Mouse (Mus musculus): Measurements from ENCODE around the gene Aadacl3. TPM values are rescaled to one million over a fixed set of nuclear protein-coding genes. Genes with fewer than 3 reads are reported as not detected.

Gene Aadacl3
- not detected for total RNA-seq (2021)
- long read RNA-seq, experiment 1: 0 reads
- long read RNA-seq, experiment 2: 0 reads

DNA sequence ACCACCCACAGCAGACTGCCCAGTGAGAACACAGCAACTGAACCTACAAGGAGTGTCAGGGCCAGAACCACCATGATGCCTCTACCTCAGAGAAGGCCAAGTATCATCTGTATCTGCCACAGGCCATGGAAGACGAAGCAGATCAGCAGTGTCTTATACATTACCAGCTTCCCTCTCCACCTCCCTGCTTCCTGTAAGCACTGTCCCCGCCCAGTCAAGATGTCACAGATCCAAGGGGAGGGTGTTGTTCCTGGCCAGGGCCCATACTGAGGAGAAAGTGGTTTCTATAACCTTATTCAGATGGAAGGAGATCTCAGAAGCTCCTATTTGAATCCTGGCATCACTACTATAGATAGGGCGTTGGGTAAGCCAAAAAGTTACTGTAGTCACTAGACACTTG, at the start of gene Aadacl3:
Aadacl3 (minus strand) TSS at position 101 of the 400 bp plus-strand sequence.
- TF ChIP-seq CTCF (IDR thresholded peaks at IDR 0.05): no peak
- H3K4me3 ChIP-seq: no peak within 1 kb of the TSS
- no peak for DNase-seq
- intact Hi-C loops (cut with DNase I): no loop called here
- no peak within 1 kb of the TSS for H3K27ac ChIP-seq

DNA sequence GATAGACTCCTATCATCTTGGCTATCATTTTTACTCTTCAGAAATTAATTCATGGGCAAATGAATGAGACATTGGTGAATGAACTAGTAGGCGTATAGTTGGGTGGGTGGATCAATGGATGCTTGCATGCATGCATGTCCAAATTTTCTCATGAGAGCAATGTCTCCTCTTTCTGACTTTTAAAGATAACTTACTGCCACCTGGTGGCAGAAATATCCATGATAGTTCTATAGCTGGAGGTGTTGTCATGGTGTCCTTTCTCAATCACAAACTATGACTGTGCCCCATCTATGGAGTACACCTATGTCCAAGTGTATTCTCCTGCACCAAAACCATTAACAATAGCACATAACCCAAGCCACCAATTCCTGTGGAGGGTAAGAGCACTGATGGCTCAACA, 43.0 kb upstream of the Aadacl3 start:
- intact Hi-C loops (cut with DNase I): no loop called here
- no peak for TF ChIP-seq CTCF (IDR thresholded peaks at IDR 0.05)
- Histone ChIP-seq H3K4me3 (no peak overlapping the region), H3K27ac (no peak overlapping the region)
- no peak for DNase-seq

DNA sequence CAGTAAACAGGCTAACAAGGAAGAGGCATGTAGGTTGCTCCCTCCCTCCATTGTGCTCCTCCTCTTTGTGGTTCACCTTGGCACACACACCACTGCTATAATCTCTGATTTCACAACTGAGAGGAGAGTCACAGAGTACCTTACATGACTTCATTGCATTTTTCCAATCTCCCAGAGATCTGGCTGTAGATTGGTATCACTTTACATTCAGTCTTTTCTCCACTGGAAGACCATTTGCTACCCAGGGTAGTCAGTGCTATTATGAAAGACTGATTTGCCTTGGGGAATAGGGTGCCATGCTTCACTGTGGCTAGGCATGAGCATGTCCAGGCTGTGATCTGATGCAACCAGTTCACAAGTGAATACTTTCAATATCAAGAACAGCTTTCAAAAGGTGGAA, 29.8 kb upstream of the Aadacl3 start:
- TF ChIP-seq CTCF (IDR thresholded peaks at IDR 0.05): no peak
- no peak overlapping the region for H3K4me3 ChIP-seq
- H3K27ac ChIP-seq: no peak overlapping the region
- no peak for DNase-seq
- intact Hi-C loops (cut with DNase I): no loop called here

DNA sequence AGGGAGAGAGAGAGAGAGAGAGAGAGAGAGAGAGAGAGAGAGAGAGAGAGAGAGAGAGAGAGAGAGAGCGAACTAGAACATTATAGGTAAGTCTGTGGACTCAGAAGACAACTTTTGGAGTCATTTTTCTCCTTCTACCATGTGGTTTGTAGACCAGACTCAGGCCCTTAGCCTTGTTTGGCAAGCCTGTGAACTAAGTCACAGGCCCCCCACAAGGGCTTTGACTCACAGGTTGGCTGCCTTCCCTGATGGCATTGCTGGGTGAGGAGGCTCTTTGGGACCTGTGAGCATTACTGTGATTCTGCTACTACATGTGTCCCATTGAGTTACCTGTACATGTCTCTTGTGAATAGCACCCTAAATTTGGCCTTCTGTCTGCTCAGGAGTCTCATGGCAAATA, 4.5 kb upstream of the Aadacl3 start:
- DNase-seq: no peak
- intact Hi-C loops (cut with DNase I): no loop called here
- no peak overlapping the region for H3K27ac ChIP-seq
- TF ChIP-seq CTCF (IDR thresholded peaks at IDR 0.05): no peak
- no peak overlapping the region for H3K4me3 ChIP-seq

DNA sequence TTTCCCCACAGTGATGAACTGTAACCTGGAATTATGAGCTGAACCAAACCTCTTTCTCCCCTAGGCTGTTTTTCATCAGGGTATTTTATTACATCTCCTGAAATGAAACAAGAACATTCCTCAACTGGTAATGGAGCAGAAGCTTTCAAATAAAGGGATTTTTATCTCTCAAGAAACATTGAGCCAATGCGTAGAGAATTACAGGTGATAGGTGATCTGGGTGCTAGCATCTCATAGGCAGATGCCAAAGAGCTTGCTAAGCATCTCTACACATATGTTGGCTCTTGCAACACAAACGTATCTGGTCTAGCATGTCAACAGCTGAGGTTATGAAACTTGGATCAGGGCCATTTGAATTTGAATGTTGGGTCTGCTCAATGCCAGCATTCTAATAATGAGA, 1.6 kb upstream of the Aadacl3 start:
- DNase-seq: no peak
- Histone ChIP-seq H3K27ac (no peak overlapping the region), H3K4me3 (no peak overlapping the region)
- intact Hi-C loops (cut with DNase I): no loop called here
- no peak for TF ChIP-seq CTCF (IDR thresholded peaks at IDR 0.05)

DNA sequence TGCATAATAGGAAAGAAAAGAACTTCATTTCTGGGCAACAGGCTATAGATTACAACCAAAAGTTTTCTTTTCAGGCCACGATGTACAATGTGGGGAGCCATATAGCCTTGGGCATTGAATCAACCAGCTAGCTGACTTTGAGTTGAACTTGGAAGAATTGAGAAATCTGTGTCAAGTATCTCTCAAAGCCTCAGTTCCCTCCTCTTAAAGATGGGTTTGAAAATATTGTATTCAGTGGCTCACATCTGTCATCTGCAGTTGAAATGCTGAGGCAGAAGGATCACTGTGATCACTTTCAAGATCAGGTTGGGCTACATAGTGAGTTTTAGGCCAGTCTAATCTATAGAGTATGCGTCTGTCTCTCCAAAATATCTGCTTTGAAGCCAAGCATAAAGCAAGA, 10.3 kb downstream of the Aadacl3 start, which contains the start of gene Gm9944:
Gm9944 (minus strand) TSS at position 101 of the 400 bp plus-strand sequence.
- Histone ChIP-seq H3K4me3 (no peak within 1 kb of the TSS), H3K27ac (no peak within 1 kb of the TSS)
- intact Hi-C loops (cut with DNase I): no loop called here
- DNase-seq: no peak
- TF ChIP-seq CTCF (IDR thresholded peaks at IDR 0.05): no peak

DNA sequence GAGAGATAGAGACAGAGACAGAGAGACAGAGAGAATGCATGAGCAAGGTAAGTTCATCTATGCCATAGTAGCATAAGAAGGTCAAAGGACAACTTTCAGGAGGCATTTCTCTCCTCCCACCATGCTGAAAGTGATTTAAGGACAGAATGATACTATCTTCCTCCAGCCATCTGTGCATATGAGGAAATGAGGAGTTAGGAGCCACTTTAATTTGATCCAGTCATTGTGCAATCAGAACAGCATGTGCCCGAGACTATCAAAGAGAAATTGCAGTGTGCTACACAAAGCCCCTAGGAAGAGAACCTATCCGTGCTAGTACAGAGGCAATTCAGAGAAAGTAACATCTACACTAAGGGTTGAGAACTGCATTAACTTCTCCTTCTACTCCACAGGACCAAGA, 15.0 kb downstream of the Aadacl3 start:
- H3K4me3 ChIP-seq: no peak overlapping the region
- DNase-seq: no peak
- no peak for TF ChIP-seq CTCF (IDR thresholded peaks at IDR 0.05)
- intact Hi-C loops (cut with DNase I): no loop called here
- H3K27ac ChIP-seq: no peak overlapping the region

DNA sequence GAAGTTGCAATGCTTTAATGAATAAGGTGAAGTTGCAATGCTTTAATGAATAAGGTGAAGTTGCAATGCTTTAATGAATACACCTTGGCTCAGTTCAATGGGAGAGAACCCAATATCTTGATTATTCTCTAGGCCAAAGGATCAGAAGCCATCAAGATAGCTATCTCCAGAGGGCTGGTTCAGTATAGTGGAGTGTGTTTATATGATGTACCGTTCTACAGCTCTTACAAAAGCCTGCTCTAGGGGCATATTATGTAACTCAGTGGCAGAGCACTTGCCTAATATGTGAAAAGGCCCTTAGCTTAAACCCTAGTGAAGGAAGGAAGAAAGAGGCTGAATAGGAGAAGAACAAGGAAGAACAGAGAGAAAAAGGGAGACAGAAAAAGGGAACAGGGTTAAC, 22.0 kb downstream of the Aadacl3 start:
- Histone ChIP-seq H3K27ac (no peak overlapping the region), H3K4me3 (no peak overlapping the region)
- no peak for DNase-seq
- intact Hi-C loops (cut with DNase I): no loop called here
- no peak for TF ChIP-seq CTCF (IDR thresholded peaks at IDR 0.05)

DNA sequence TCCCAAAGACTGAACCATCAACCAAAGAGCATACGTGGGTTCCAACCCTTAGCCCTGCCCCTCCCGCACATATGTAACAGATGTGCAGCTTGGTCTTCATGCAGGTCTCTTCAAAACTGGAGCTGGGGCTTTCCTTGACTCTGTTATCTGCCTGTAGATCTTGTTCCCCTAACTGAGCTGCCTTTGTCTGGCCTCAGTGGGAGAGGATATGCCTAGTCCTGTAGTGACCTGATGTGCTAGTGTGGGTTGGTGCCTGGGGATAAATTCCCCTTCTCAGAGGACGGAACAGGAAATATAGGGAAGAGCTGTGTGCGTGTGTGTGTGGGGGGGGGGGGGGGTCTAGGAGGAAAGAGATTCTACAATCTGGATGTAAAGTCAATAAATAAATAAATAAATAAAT, 22.5 kb downstream of the Aadacl3 start:
- no peak for TF ChIP-seq CTCF (IDR thresholded peaks at IDR 0.05)
- Histone ChIP-seq H3K4me3 (no peak overlapping the region), H3K27ac (no peak overlapping the region)
- no peak for DNase-seq
- intact Hi-C loops (cut with DNase I): no loop called here

DNA sequence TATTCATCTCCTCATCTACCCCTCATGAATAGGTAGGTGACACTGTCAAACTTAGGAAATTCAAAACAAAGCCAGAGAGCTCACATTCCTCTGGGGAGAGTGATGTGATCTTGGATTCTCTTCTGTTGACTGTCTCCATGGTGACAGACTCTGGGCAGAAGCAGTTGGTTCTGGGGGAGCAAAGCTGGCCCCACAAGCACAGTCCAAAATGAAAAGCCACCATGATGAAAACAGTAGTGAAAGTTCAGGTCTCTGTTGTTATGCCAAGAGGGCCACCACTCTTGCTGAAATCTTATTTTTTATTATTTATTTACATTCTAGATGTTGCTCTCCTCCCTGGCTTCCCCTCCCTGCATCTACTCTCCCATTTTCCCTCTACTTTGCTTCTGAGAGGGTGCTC, 24.9 kb downstream of the Aadacl3 start, which contains the start of gene 1700012P22Rik:
1700012P22Rik (minus strand) TSS at position 101 of the 400 bp plus-strand sequence.
- no peak for DNase-seq
- H3K4me3 ChIP-seq: no peak within 1 kb of the TSS
- intact Hi-C loops (cut with DNase I): no loop called here
- H3K27ac ChIP-seq: no peak within 1 kb of the TSS
- TF ChIP-seq CTCF (IDR thresholded peaks at IDR 0.05): no peak

DNA sequence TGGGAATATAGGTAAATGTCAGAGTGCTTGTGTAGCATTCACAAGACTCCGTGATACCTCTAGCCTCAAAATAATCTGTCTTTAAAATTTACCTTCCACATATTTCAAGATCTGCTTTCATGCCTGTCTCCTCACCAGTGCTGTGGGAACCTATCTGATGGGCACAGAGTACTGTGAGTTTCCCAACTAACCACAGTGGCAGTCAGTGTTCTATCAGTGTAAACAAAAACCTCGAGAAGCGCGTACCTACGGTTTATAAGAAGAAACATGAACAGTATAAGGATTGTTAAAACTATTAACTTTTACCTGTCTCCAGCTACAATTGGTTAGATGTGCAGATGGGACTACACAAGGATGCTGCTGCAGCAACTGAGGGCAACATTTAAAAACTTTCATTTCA, 30.3 kb downstream of the Aadacl3 start:
- intact Hi-C loops (cut with DNase I): no loop called here
- Histone ChIP-seq H3K4me3 (no peak overlapping the region), H3K27ac (no peak overlapping the region)
- DNase-seq: no peak
- TF ChIP-seq CTCF (IDR thresholded peaks at IDR 0.05): no peak

DNA sequence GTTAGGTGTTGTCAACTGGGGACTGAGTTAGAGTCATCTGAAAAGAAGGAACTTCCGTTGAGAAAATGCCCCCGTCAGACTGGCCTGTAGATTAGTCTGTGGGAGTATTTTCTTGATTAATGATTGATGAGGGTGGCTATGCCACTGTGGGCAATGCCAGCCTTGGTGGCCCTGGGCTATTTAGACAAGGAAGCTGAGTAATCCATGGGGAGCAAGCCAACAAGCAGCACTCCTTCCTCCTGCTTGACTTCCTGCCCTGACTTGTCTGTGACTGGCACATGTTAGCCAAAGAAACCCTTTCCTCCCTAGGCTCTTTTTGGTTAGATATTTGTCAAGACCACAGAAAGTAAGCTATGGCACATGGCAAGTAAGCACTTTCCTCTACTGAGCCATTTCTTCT, 32.8 kb downstream of the Aadacl3 start:
- no peak for DNase-seq
- Histone ChIP-seq H3K4me3 (no peak overlapping the region), H3K27ac (no peak overlapping the region)
- intact Hi-C loops (cut with DNase I): no loop called here
- no peak for TF ChIP-seq CTCF (IDR thresholded peaks at IDR 0.05)

DNA sequence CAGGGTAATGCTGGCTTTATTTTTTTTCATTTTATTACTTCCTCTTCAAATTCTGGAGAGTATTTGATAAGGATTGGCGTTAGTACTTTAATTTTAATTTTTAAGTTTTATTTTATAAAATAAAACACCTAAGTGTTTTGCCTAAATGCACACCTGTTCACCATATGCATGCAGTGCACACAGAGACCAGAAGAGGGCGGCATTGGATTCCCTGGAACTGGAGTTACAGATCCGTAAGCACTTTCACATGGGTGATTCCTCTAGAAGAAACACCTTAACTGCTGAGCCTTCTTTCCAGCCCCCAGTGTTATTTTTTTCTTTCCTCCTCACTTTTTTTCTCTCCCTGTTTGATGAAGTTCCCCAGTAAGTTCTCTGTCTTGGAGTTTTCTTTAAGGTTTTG, 34.7 kb downstream of the Aadacl3 start:
- Histone ChIP-seq H3K27ac (no peak overlapping the region), H3K4me3 (no peak overlapping the region)
- TF ChIP-seq CTCF (IDR thresholded peaks at IDR 0.05): peak; percentile 43
- intact Hi-C loops (cut with DNase I): no loop called here
- no peak for DNase-seq

DNA sequence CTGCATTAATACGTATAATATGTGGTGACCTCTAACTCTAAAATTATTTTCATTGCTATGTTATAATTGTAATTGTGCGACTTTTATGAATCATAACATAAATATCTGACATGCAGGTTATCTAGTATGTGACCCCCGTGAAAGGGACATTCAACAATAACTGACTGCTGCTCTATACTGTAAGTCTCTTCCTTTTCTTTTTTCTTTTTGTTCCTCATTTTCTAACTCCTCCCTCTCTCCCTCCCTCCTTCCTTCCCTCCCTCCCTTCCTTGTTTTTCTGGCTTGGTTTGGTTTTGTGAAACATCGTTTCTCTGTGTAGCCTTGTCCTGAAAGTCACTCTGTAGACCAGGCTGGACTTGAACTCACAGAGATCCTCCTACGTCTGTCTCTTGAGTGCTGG, 39.0 kb downstream of the Aadacl3 start:
- H3K4me3 ChIP-seq: no peak overlapping the region
- no peak for TF ChIP-seq CTCF (IDR thresholded peaks at IDR 0.05)
- no peak for DNase-seq
- H3K27ac ChIP-seq: no peak overlapping the region
- intact Hi-C loops (cut with DNase I): no loop called here

DNA sequence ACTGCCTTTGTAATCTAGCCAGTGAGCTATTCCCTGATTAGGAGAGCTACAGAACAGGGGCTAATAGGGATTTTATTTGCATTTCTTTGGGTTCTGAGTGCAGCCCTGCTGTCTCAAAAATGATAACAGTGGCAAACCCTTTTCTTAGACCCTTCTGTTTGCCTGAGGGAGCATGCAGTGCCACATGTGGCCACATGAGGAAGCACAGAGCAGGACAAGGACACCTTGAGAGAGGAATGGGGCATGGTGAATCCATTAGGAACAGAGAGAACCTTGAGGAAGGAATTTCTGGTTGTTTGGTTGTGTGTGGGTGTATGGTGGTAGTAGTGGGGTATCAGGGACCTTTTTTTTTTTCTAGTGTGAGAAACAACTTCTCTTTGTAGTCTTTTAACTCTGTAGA, 42.9 kb downstream of the Aadacl3 start:
- H3K27ac ChIP-seq: no peak overlapping the region
- intact Hi-C loops (cut with DNase I): no loop called here
- no peak overlapping the region for H3K4me3 ChIP-seq
- no peak for DNase-seq
- TF ChIP-seq CTCF (IDR thresholded peaks at IDR 0.05): peak; percentile 8; the same call in 1 of the 2 replicates
